Mouse (Mus musculus) embryonic fibroblast, embryonic 13.5 days (primary cell): ENCODE results near the gene Pde4dip.

Source experiments
- CTCF ChIP-seq: IDR thresholded peaks from 2 replicates; pipeline ENCODE4 v1.5.1; 2011; ENCODE audit warnings: mild to moderate bottlenecking, control low read depth, low read length, moderate library complexity, borderline replicate concordance; ENCODE audit not compliant: insufficient read depth
- POLR2A ChIP-seq: IDR thresholded peaks from 2 replicates; pipeline ENCODE4 v1.6.1; 2011; ENCODE audit warnings: low read depth, mild to moderate bottlenecking, control low read depth, low read length, moderate library complexity

DNA sequence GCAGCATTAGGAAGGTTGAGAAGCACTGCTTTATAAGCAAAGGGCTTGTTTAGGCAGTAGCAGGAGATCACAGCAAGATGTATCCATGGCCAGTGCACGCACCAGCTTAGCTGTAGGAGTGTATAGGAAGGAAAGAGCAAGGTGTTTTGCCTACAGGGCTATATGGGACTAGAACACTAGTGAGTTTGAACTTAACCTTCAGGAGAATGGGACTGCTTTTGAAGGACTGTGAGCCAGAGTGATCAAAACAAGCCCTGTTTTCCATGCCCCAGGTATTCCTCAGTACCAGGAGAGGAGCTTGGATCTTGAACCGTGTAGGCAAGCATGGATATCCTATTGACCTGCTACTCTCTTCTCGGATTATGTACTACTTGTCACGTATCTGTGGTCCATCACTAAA lies 247.1 kb downstream of the Pde4dip start:
- TF ChIP-seq CTCF (no peak), POLR2A (no peak)
